Mouse (Mus musculus) C2C12 (cell line): ENCODE measurements around the gene Was.

ENCODE experiments used
- CEBPB ChIP-seq: IDR thresholded peaks from one replicate; pipeline ENCODE4 v1.6.1; 2011; ENCODE audit warnings: low read depth, mild to moderate bottlenecking, control low read depth, moderate library complexity
- CTCF ChIP-seq: IDR thresholded peaks from one replicate; pipeline ENCODE4 v1.5.1; 2011; ENCODE audit not compliant: control insufficient read depth, insufficient read depth, insufficient read length
- FOSL1 ChIP-seq: IDR thresholded peaks from one replicate; pipeline ENCODE4 v1.8.0; 2011; ENCODE audit warnings: mild to moderate bottlenecking, low read length; ENCODE audit not compliant: poor library complexity, insufficient read depth, severe bottlenecking
- MYOG ChIP-seq: IDR thresholded peaks from one replicate; pipeline ENCODE4 v1.6.1; 2011; ENCODE audit not compliant: control insufficient read depth, insufficient read length; ENCODE audit errors: extremely low read depth

GRCm38 (mm10) chrX:8135886-8136285 lies 45.6 kb upstream of the Was start:
- TF ChIP-seq FOSL1, result no peak
- no peak for TF ChIP-seq CTCF
- TF ChIP-seq CEBPB, result no peak
- TF ChIP-seq MYOG, result no peak
